ENCODE assay signal across 12 mouse cellular contexts in the genomic region with DNA sequence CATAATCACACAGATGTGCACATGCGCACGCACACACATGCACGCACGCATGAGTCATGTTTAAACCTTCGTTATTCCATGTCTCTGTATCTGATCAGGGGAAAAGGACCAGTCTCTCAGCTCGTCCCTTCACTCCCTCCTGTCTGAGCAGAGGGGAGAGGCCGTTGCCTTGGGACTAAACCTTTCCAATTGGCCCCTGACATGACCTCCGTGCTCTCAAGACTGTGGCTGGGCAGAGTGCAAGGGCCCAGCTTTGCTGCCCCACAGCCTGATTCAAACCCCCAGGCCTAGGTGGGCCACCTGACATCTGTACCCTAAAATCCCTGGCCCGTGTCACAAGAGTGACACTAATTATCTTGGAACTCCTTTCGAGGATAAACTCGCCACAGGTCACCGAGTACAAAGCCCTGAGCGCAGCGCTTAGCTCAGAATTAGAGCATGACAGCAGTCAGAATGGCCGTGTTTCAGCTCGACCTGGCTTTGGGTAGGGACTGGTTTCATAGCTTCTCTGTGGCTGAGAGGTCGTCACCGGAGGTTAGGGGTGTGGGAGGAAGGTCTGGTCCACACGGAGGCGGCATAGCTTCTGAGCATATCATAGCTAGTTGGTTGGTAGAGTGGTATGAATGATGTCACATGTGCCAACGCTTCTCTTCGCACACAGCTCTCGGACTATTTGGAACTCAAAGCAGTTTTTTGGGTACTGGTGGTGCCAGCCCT. TPM values are rescaled to one million over a fixed set of nuclear protein-coding genes. Genes with fewer than 3 reads are reported as not detected.
A peak's percentile ranks its signal among the peaks of the same experiment; 100 is the strongest.
DNase-seq lines count a peak whose midpoint lies in the region; ATAC-seq and TF ChIP-seq lines count a peak whose summit lies in the region.
"Had no signal": no experiment of that assay in that cellular context is flagged by ENCODE, and none has a peak within 500 bp of the region (broad histone marks: within the 10 kb centered on the region; RNA-seq: fewer than 3 reads in every experiment).

No protein-coding gene starts in this region.

- 64% methylated on average over 23 of the region's 23 CpGs for WGBS in kidney, embryonic 15.5 days
- WGBS in liver, embryonic 16.5 days (ENCODE audit: insufficient replicate concordance): 79% methylated on average over 23 of the region's 23 CpGs
- WGBS in stomach, postnatal 0 days: 89% methylated on average over 23 of the region's 23 CpGs

- peak overlapping the region; percentile 62 for H3K4me3 ChIP-seq in erythroblast, embryonic 14.5 days (replicated peaks)
- H3K4me3 ChIP-seq in kidney, embryonic 15.5 days (replicated peaks): no peak overlapping the region
- peak overlapping the region; percentile 46 for H3K4me3 ChIP-seq in liver, embryonic 16.5 days (ENCODE audit: low read depth, low read length)
- no peak overlapping the region for H3K4me3 ChIP-seq in stomach, postnatal 0 days (ENCODE audit: low read depth, low read length)
- H3K4me3 ChIP-seq: limb, embryonic 12.5 days had no signal

- H3K4me1 ChIP-seq in erythroblast, embryonic 14.5 days (ENCODE audit: control insufficient read depth): peaks cover 100% of the 10 kb centered on the region
- peaks cover 76% of the 10 kb centered on the region for H3K4me1 ChIP-seq in kidney, embryonic 15.5 days
- peaks cover 96% of the 10 kb centered on the region for H3K4me1 ChIP-seq in liver, embryonic 16.5 days (ENCODE audit: control insufficient read depth, low read depth, low read length)
- 0 out of 2 replicates have a peak, but pooled peaks cover 3% of the 10 kb centered on the region for H3K4me1 ChIP-seq in stomach, postnatal 0 days (replicated peaks; ENCODE audit: control insufficient read depth, insufficient read depth)

- TF ChIP-seq CTCF in stomach, postnatal 0 days (IDR thresholded peaks at IDR 0.05; ENCODE audit: low read depth): no peak

- no peak overlapping the region for H3K27ac ChIP-seq in kidney, embryonic 15.5 days
- peak overlapping the region; percentile 99 for H3K27ac ChIP-seq in liver, embryonic 16.5 days (ENCODE audit: low read length)
- H3K27ac ChIP-seq in stomach, postnatal 0 days (replicated peaks): no peak overlapping the region

- no peak for TF ChIP-seq EP300 in stomach, postnatal 0 days (optimal IDR thresholded peaks at IDR 0.05)

- no peaks in the 10 kb centered on the region for H3K9me3 ChIP-seq in erythroblast, embryonic 14.5 days (ENCODE audit: control insufficient read depth, low read length)
- no peaks in the 10 kb centered on the region for H3K9me3 ChIP-seq in kidney, embryonic 15.5 days (replicated peaks)
- H3K9me3 ChIP-seq in liver, embryonic 16.5 days (replicated peaks; ENCODE audit: control insufficient read depth, low read length): no peaks in the 10 kb centered on the region
- H3K9me3 ChIP-seq in stomach, postnatal 0 days (ENCODE audit: control insufficient read depth, low read length): no peaks in the 10 kb centered on the region
- H3K9me3 ChIP-seq: limb, embryonic 12.5 days had no signal

- peak; percentile 4 for DNase-seq in kidney, postnatal 10 days
- DNase-seq in stomach, postnatal 0 days (ENCODE audit: low spot score): no peak
- DNase-seq: cerebellum, adult 18-20 months; heart, postnatal 36 days; kidney, postnatal 36 days had no signal

- H3K4me2 ChIP-seq in kidney, embryonic 15.5 days: no peak overlapping the region
- H3K4me2 ChIP-seq in liver, embryonic 16.5 days (ENCODE audit: low read depth, low read length): peak overlapping the region; percentile 78
- H3K4me2 ChIP-seq in stomach, postnatal 0 days (replicated peaks; ENCODE audit: low read depth): no peak overlapping the region
- H3K4me2 ChIP-seq: limb, embryonic 12.5 days had no signal

- no peak for ATAC-seq in erythroblast, adult 5-6 weeks (replicated peaks; ENCODE audit: low FRiP score, poor library complexity, severe bottlenecking)
- ATAC-seq in kidney, embryonic 15.5 days (replicated peaks; ENCODE audit: low FRiP score): no peak
- ATAC-seq in CD4-positive, CD25-positive, alpha-beta regulatory T cell, adult 4 months: peak; percentile 60
- ATAC-seq in liver, embryonic 16.5 days (ENCODE audit: low read depth): no peak
- no peak for ATAC-seq in stomach, postnatal 0 days (ENCODE audit: low FRiP score, low TSS enrichment)
- no peak for ATAC-seq in frontal cortex, adult (ENCODE audit: low TSS enrichment)

- no peak overlapping the region for H3K9ac ChIP-seq in kidney, embryonic 15.5 days
- H3K9ac ChIP-seq in liver, embryonic 16.5 days (ENCODE audit: low read depth, low read length): peak overlapping the region; percentile 66
- H3K9ac ChIP-seq in stomach, postnatal 0 days (ENCODE audit: low read length): no peak overlapping the region
- H3K9ac ChIP-seq: limb, embryonic 12.5 days had no signal

- H3K36me3 ChIP-seq in erythroblast, embryonic 14.5 days (ENCODE audit: control insufficient read depth): peaks cover 83% of the 10 kb centered on the region
- no peaks in the 10 kb centered on the region for H3K36me3 ChIP-seq in kidney, embryonic 15.5 days
- H3K36me3 ChIP-seq in liver, embryonic 16.5 days (ENCODE audit: control insufficient read depth, insufficient read depth): peaks cover 5% of the 10 kb centered on the region
- H3K36me3 ChIP-seq in stomach, postnatal 0 days (ENCODE audit: control insufficient read depth, insufficient read depth, low read length): no peaks in the 10 kb centered on the region
- H3K36me3 ChIP-seq: limb, embryonic 12.5 days had no signal

- no peaks in the 10 kb centered on the region for H3K27me3 ChIP-seq in erythroblast, embryonic 14.5 days (ENCODE audit: control insufficient read depth)
- H3K27me3 ChIP-seq in kidney, embryonic 15.5 days: 0 out of 2 replicates have a peak, but pooled peaks cover 5% of the 10 kb centered on the region
- no peaks in the 10 kb centered on the region for H3K27me3 ChIP-seq in liver, embryonic 16.5 days (ENCODE audit: control insufficient read depth, insufficient read depth, low read depth, low read length)
- H3K27me3 ChIP-seq in stomach, postnatal 0 days (ENCODE audit: control insufficient read depth, insufficient read depth, low read length): no peaks in the 10 kb centered on the region
- H3K27me3 ChIP-seq: limb, embryonic 12.5 days had no signal

RNA-seq across cellular contexts. Expression of a gene that starts 7.1 kb away (rescaled TPM):
- 7.3 and 7.8 TPM in 2 replicates for polyA plus RNA-seq in erythroblast, embryonic 14.5 days (2012)
- 39.4 and 43.5 TPM in 2 replicates for total RNA-seq in erythroblast, adult 5-6 weeks (2015; ENCODE audit: low replicate concordance)
- 102 and 103 TPM in 2 replicates for total RNA-seq in erythroblast, adult 5-6 weeks (2017; ENCODE audit: low replicate concordance)
- polyA plus RNA-seq in kidney, embryonic 15.5 days (2015; fragmentation: Nextera tagmentation; extraction: Ambion mirVana): 22.3 and 23.6 TPM in 2 replicates
- polyA plus RNA-seq in CD4-positive, CD25-positive, alpha-beta regulatory T cell, adult 4 months (2017; shearing (Covaris generic)): 1 to 10 TPM; 7.4 to 8.3 TPM
- polyA plus RNA-seq in liver, embryonic 16.5 days (2015; fragmentation: Nextera tagmentation; extraction: Ambion mirVana): 24.1 and 26.3 TPM in 2 replicates
- polyA plus RNA-seq in stomach, postnatal 0 days (2015; fragmentation: Nextera tagmentation; extraction: Ambion mirVana): 8.8 and 9.6 TPM in 2 replicates

Comparison
In these comparisons a context has a peak if more than half of its experiments do, and no peak if none do; other contexts are left out.
1. H3K4me3 ChIP-seq: peak in erythroblast, embryonic 14.5 days (single experiment) and liver, embryonic 16.5 days (single experiment); none in kidney, embryonic 15.5 days (single experiment) and stomach, postnatal 0 days (single experiment).